Mouse (Mus musculus): ENCODE results near the gene Rcan2.

GRCm38 (mm10) chr17:43794731-43795280, 6.3 kb upstream of the Rcan2 start:
- TF ChIP-seq POLR2A (IDR thresholded peaks at IDR 0.05; ENCODE audit: extremely low read depth, insufficient read depth, low read length) (no peak), CTCF (IDR thresholded peaks at IDR 0.05; ENCODE audit: extremely low read depth, insufficient read depth, low read length) (no peak)
